Mouse (Mus musculus): ENCODE results near the gene Mymk.

Mymk gene

GRCm38 (mm10) chr2:27071978-27072377, at the start of gene Mymk:
Gene Mymk (minus strand): TSS chr2:27072179.
- in situ Hi-C loops (cut with MboI, MseI) = loop anchor here (10.0 kb wide), 1 partner anchor 313 kb away; no protein-coding TSS in a partner anchor

GRCm38 (mm10) chr2:27120241-27120641, 48.3 kb upstream of the Mymk start:
- in situ Hi-C loops (cut with MboI, MseI) = loop anchor here (10.0 kb wide), 1 partner anchor 115 kb away; no protein-coding TSS in a partner anchor

- in situ Hi-C loops (cut with MboI, MseI) = loop anchor here (10.0 kb wide), 1 partner anchor 115 kb away; no protein-coding TSS in a partner anchor
These were observed 47.8 kb upstream of the Mymk start for GRCm38 (mm10) chr2:27119766-27120165.

- in situ Hi-C loops (cut with MboI, MseI) = no loop called here
These were observed 46.5 kb upstream of the Mymk start for GRCm38 (mm10) chr2:27118452-27118851.

GRCm38 (mm10) chr2:27114169-27114568, 42.2 kb upstream of the Mymk start:
- in situ Hi-C loops (cut with MboI, MseI) = no loop called here

- in situ Hi-C loops (cut with MboI, MseI) = no loop called here
These were observed 40.6 kb upstream of the Mymk start for GRCm38 (mm10) chr2:27112585-27112984.

- in situ Hi-C loops (cut with MboI, MseI) = no loop called here
These were observed 37.1 kb upstream of the Mymk start for GRCm38 (mm10) chr2:27109052-27109451.

- in situ Hi-C loops (cut with MboI, MseI) = no loop called here
These were observed 36.2 kb upstream of the Mymk start for GRCm38 (mm10) chr2:27108144-27108543.

GRCm38 (mm10) chr2:27106816-27107215, 34.8 kb upstream of the Mymk start:
- in situ Hi-C loops (cut with MboI, MseI) = no loop called here

- in situ Hi-C loops (cut with MboI, MseI) = no loop called here
These were observed 31.6 kb upstream of the Mymk start for GRCm38 (mm10) chr2:27103554-27103953.

- in situ Hi-C loops (cut with MboI, MseI) = no loop called here
These were observed 25.8 kb upstream of the Mymk start for GRCm38 (mm10) chr2:27097776-27098175.

- in situ Hi-C loops (cut with MboI, MseI) = no loop called here
These were observed 25.3 kb upstream of the Mymk start for GRCm38 (mm10) chr2:27097241-27097656.

GRCm38 (mm10) chr2:27096341-27096981, 24.5 kb upstream of the Mymk start:
- in situ Hi-C loops (cut with MboI, MseI) = no loop called here

- in situ Hi-C loops (cut with MboI, MseI) = no loop called here
These were observed 23.2 kb upstream of the Mymk start for GRCm38 (mm10) chr2:27095178-27095577.

- in situ Hi-C loops (cut with MboI, MseI) = loop anchor here (10.0 kb wide), 1 partner anchor 914 kb away; no protein-coding TSS in a partner anchor
These were observed 17.3 kb upstream of the Mymk start for GRCm38 (mm10) chr2:27089238-27089637.

GRCm38 (mm10) chr2:27088700-27089099, 16.7 kb upstream of the Mymk start:
- in situ Hi-C loops (cut with MboI, MseI) = loop anchor here (10.0 kb wide), 1 partner anchor 914 kb away; no protein-coding TSS in a partner anchor

GRCm38 (mm10) chr2:27088071-27088644, 16.2 kb upstream of the Mymk start:
- in situ Hi-C loops (cut with MboI, MseI) = loop anchor here (10.0 kb wide), 1 partner anchor 913 kb away; no protein-coding TSS in a partner anchor

- in situ Hi-C loops (cut with MboI, MseI) = loop anchor here (10.0 kb wide), 1 partner anchor 913 kb away; no protein-coding TSS in a partner anchor
These were observed 15.6 kb upstream of the Mymk start for GRCm38 (mm10) chr2:27087581-27087980.

GRCm38 (mm10) chr2:27086483-27087010, 14.6 kb upstream of the Mymk start:
- in situ Hi-C loops (cut with MboI, MseI) = loop anchor here (10.0 kb wide), 1 partner anchor 912 kb away; no protein-coding TSS in a partner anchor

- in situ Hi-C loops (cut with MboI, MseI) = loop anchor here (10.0 kb wide), 1 partner anchor 911 kb away; no protein-coding TSS in a partner anchor
These were observed 13.8 kb upstream of the Mymk start for GRCm38 (mm10) chr2:27085801-27086200.

GRCm38 (mm10) chr2:27084963-27085362, 13.0 kb upstream of the Mymk start:
- in situ Hi-C loops (cut with MboI, MseI) = loop anchor here (10.0 kb wide), 1 partner anchor 910 kb away; no protein-coding TSS in a partner anchor

- in situ Hi-C loops (cut with MboI, MseI) = loop anchor here (10.0 kb wide), 1 partner anchor 909 kb away; no protein-coding TSS in a partner anchor
These were observed 11.9 kb upstream of the Mymk start for GRCm38 (mm10) chr2:27083761-27084475.
